Mouse (Mus musculus) thymus, postnatal 25 days (tissue): ENCODE results near the gene Adgb.

ENCODE experiments used
- DNase-seq: peaks from one replicate; pipeline ENCODE4 v3.0.0; 2022

Gene Adgb

DNA sequence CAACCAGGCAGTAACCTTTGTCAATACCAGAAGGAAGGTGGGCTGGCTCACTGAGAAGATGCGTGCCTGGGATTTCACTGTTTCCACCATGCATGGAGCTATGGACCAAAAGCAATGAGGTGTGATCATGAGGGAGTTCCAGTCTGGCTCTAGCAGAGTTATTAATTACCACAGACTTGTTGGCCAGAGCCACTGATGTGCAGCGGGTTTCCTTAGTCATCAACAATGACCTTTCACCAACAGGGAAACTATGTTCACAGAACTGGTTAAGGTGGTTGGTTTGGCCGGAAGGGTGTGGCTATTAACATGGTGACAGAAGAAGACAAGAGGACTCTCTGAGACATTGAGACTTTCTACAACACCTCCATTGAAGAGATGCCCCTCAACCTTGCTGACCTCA lies 128.2 kb downstream of the Adgb start:
- DNase-seq, result no peak

DNA sequence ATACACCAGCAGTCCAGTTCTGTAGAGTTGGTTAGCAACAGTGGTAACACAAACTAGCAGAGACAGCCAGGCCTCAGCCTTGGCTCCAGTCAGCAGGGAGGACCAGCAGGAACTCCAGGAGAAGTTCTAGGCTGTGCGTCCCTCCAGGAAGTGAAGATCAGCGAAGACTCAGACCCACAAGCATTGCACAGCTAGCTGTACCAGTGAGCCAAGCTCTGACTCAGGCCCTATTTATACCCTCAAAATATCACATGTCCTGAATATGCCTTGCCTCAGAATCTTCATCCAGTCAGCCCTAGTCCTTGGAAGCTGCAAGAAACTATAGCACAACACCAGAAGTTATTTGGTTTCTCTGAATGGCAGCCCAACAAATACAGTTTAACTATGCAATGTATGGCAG lies 146.6 kb downstream of the Adgb start:
- DNase-seq, result no peak

DNA sequence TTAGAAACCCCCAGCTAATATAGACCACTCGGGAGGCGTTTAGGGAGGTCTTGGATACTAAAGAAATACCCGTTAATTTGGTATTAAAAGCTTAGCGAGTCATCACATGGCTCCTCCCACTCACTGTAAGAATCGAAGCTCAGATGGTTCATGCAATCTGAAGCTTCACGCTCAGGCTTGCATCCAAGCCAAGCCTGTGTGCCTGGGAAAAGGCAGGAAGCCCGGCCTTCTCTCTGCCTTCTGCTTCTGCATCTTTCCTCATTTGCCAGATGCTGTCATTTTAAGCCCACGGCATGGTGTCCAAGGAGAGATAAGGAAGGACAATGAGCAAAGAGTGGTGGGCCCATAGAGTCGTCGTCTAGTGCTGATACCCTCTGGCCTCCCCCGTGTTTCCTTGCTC lies 149.2 kb downstream of the Adgb start:
- DNase-seq, result no peak

DNA sequence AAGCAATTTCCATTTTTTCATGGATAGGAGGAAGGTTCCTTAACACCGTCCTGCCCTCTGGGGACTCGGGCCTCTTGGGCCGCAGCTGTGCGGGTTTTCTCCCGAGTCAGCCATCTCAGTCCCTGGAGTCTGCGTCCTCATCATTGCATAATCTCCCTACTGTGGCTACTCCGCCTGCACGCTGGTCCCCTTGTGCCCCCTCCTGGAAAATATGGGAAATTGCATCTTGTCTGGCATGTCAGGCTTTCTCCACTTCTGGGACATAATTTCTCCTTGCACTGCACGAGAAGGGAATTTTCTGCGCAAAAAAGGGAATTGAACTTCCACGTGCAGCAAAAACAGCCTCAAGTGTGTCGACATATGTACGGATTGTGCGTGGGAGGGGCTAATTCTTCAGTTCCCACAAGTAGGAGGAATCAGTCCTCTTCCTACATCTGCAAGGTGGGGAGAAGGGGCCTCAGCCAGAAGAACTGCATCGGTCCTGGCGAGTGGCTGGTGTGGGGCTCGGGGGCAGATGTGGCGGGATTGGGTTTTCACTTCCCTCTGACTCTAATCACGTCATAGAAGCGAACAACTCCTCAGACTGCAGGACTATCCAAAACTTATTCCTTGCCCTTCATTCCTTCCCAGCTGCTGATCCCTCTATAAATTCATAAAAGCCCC lies 150.9 kb downstream of the Adgb start:
- DNase-seq, result peak; percentile 43

DNA sequence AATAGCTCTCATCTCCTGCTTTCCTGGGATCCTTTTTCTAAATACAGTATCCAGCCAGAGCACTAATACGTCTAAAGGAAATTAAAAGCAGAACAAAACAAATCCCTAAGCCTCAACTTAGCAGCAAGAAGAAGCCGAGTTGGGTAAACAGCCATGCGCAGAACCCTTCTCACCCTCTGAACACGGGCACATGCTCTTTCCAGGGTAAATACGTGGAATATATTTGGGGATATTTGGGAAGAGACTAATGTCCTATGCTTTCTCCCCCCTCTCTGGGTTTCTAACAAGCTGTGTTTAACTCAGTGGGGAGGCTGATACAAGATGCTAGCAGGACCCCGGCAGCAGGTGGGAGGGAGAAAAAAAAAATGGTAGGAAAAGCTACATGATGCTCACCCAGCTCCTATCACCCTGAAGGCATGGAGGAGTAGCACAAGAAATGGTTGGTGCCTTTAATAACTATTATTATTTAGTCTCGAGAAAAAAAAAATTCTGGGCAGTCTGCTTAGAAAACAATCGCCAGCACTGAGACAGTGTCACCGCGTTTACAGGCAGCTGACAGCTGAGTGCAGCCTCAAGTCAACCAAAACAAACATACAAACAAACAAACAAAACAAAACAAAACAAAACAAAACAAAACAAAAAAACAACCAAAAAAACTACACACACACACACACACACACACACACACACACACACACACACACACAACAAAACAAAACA lies 151.6 kb downstream of the Adgb start:
- DNase-seq, result no peak

DNA sequence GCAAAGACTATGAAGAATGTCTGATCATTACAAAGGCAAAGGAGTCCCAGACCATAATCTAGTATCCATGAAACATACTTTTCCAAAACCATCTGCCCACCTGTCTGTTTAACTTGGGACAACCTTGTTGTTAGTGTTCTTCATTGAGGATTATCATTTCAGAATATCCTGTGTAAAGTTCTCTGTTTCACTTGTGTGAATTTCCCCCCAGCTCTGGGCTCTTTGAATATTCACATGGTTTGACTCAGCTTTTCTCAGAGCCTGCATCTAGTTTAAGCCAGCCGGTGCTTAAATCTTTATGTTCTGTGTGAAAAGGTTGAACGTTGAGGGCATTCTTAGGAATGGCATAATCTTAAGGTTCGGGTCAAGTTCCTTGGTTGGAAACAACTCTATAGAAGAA lies 154.0 kb downstream of the Adgb start:
- no peak for DNase-seq

DNA sequence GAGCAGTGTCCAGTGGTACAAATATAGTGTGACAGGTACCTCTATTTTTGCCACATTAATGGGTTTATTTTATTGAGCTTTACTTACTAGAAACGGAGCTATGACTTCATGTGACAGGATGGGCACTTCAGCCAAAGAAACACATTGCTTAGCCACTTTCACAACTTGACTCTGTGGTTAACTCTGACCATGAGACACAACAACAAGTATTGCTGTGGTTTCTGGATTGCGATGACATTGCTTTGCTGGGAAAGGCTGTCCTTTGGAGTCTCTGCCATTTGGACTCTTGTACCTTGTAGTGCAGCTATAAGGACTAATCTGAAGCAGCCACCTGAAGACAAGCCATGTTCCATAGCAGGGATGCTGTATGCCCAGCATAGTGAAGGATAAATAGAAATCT lies 156.5 kb downstream of the Adgb start:
- DNase-seq, result no peak

DNA sequence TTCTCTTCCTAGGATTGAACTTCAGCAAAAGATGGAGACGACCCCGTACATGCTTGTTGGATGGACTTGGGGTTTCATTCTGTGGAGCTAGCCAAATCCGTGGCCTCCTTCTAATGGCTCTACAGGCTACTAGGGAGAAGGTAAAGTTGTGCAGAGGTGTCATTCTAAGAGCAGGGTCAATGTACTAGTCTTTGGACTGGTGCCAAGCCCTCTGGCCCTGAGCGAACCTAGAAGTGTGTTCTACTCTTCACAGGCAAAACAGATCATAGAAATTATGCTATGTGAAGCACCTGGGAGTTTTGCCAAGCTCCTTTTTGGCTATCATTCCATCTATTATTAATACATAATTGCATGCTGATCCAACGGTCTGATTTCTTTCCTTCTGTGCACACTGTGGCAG lies 157.6 kb downstream of the Adgb start:
- no peak for DNase-seq

DNA sequence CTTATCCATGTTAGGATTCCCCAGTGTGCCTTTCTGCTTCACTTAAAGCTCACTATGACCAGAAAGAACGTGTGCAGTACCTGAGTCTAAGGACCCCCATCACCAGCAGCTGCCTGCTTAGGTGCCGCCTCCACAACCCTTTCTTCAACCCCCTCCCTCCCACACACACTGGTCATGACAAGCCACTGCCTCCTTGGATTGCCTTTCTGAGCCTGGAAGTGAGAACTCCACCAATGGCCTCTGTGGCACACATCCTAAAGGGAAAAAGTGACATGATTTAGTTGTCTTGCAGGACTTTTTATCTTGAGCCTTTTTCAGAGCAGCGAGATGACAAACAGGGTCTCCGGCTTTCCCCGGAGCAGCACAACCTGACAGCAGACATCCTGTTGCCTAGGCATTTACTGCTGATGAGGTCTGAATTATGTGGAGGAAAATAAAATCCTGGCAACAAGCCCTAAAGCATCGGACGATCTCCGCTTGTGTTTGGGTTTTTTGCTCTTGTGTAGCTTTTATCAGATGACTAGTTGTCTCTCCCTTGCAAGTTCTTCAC lies 162.2 kb downstream of the Adgb start:
- no peak for DNase-seq

DNA sequence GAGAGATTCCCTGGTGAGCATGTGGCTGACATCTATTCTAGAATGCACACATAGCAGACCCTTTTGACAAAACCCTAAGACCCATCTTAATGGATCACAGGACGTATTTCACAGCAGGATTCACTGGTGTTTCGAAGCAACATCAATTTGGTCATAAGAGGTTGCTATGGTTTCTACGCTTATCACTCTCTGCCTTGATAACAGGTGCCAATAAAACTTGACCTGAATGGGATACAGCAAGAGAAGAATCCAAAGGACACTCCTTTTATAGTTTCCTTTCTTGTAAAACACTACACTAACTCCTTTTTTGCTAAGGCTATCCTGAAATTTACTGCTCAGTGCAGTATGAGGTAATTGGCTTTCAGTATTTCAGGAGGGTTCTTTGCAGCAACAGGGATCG lies 163.1 kb downstream of the Adgb start:
- no peak for DNase-seq

DNA sequence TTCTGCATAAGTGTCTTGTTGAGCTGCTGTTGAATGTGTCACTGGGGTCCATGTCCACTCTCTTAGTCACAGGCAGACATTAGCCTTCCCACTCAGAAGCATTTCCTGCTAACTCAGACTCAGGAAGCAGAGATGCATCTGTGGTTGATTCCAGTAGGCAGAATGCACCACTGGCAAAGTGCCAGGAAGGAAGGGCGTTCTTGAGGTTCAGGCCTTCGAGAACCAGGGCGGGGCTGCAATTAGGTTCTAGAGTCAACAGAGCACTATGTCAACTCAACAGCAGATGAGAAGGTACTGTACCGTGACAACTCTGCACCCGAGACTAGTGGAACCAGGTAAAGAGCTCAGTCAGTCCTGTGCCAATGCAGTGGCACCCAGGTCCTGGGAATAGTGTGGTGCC lies 164.7 kb downstream of the Adgb start:
- DNase-seq, result peak; percentile 2

DNA sequence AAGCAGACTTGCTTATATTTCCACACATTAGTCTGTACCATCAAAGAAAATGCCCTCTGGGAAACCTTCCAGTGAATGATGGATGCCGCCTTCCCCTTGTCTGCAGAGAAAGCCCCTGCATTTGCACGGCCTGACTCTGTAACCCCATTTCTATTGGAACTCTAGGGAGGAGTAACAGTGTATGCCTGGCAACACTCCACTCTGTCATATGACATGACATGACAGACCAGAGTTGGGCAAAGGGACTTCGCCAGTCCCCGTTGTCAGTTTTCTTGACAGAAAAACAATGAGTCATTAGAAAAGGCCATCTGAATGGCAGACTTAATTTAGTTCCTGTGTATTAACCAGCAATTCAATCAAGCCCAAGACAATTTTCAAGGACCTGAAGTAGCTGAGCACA lies 167.8 kb downstream of the Adgb start:
- DNase-seq, result no peak

DNA sequence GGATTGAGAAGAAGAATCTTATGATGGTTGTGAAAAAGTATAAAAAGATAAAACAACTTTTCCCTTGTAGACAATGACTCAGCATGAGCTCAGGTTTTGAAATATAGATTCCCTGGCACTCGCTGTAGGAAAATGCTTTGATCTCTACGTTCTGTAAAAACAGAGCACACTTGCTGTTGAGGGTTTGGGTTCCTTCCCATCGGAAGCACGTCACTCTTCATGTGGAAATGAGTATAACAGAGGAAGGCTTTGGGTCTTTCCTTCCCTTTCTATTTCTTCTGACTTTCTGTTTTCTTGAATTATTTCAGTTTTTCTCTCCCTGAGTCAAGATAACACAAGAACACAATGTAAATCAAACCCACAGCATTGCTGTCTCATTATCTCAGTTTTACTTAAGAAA lies 170.4 kb downstream of the Adgb start:
- no peak for DNase-seq

DNA sequence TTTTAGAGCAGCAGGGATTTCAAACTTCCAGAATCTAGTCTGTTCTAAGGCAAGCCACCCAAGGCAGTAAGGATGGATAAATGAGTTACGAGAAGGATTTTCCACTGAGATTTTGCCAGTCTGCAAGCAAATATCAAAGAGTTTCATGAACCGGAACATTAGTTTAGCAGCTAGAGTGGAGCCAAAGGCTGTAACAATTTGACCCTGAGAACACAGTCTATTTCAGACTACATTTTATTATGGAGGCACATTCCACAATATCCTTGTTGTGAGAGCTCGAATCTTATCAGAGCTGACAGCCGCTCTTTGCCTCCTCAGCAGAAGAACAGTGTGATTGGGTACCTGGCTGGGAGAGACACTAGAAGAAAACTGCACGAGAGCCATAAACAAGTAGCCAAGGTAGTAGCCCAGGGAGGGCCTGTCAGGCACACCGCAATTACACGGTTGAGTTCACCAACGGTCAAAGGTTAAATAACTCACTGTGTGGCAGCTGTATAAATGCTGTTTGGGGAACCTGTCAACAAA lies 171.1 kb downstream of the Adgb start:
- no peak for DNase-seq

DNA sequence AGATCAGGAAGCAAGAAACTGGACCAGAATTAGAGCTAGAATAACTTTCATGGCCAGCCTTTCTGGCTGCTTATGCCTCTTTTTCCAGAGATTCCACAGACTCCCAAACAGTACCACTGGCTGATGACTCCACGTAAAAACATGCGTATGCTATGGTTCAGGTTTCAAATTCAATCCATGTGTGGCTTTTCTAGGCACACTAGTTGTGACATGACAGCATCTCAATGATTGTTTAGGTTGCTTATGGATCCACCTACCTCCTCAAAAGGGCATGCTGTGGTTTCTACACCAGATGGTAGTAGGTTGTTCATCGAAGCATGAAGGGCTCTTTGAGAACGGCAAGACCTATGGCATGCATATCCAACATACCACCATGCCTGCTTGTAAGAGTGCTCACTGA lies 172.1 kb downstream of the Adgb start:
- DNase-seq, result no peak

DNA sequence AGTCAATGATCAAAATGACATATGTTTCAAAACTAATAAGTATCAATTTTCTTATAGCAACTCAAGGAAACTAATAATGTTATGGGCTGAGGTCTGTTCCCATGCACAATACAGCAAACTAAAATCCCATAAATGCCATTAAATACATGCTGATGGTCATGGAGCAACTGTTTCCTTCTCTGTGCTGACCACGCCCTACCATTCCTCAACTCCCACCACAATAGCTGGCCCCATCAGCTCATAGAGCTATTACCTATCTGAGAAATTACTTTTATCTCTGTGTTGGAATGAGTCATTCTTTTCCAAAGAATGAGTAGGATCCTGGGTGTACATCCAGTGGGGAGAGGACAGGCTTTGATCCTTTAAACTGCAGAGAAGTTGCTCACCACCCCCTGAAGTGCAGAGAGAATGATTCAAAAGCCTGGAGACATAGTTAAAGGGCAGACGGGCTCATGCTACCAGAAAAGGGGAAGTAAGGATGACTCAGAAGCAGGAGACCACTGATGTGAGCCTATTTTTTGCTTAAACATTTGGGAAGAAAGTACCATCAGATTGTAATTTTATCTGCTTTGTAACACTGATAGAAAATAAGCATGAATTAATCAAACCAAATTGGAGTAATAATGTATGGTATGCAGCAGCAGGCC lies 184.8 kb downstream of the Adgb start:
- DNase-seq, result no peak
